Mouse (Mus musculus): Measurements from ENCODE around the gene H2afb2.

The H2afb2 gene

DNA sequence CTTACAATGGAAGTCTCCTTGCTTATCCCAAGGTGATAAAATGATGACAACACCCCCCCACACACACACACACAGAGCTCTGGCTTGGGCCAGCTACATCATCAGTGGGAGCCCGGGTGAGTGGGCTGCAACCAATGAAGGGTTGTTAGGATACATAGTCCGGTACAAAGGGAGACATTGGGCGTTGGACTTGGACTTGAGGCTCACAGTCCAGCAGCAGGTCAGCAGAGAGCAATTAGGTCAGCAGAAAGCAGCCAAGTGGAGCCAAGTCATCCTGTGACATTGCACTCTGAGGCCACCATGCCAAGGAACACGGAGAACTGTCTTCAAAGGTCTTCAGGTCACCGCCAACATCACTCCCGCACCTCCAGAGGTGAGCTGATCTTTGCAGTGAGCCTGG, at the start of gene H2afb2:
Gene H2afb2 (plus strand): TSS at position 301 of the 400 bp plus-strand sequence.
- no peak for ATAC-seq (ENCODE audit: insufficient number of reproducible peaks, low FRiP score, low TSS enrichment)
